Mouse (Mus musculus) regulatory T cell (primary cell): ENCODE results near the gene Rhof.

Experiments
- in situ Hi-C: fragments of 300-600 bp; cut with MboI, MseI; formaldehyde crosslinking; loops from one replicate; pipeline ENCODE4 v1.15.1; 2025; ENCODE audit warnings: high pct_unique_total_duplicates

The Rhof gene

DNA sequence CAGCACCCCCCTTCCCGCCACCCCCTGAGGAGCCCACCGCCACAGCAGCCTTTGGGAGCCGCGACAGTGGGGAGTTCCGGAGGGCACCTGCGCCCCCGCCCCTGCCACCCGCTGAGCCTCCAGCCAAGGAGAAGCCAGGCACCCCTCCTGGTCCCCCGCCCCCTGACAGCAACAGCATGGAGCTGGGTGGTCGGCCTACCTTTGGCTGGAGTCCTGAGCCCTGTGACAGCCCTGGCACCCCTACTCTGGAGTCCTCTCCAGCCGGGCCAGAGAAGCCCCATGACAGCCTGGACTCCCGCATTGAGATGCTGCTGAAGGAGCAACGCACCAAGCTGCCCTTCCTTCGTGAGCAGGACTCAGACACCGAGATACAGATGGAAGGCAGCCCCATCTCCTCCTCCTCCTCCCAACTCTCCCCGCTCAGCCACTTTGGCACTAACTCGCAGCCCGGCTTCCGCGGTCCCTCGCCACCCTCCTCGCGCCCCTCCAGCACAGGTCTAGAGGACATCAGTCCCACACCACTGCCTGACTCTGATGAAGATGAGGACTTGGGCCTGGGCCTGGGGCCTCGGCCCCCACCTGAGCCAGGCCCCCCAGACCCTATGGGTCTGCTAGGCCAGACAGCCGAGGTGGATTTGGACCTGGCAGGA is 15.7 kb upstream of the Rhof start:
- in situ Hi-C loops = no loop called here

DNA sequence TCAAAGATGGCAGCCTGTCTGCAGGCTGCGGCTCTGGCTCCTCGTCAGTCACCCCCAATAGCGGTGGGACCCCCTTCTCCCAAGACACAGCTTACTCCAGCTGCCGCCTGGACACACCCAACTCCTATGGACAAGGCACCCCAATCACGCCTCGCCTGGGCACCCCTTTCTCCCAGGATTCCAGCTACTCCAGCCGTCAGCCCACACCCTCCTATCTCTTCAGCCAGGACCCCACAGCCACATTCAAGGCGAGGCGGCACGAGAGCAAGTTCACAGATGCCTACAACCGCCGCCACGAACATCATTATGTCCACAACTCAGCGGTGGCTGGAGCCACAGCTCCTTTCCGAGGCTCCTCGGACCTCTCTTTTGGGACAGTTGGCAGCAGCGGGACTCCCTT is 15.1 kb upstream of the Rhof start:
- in situ Hi-C loops = no loop called here

DNA sequence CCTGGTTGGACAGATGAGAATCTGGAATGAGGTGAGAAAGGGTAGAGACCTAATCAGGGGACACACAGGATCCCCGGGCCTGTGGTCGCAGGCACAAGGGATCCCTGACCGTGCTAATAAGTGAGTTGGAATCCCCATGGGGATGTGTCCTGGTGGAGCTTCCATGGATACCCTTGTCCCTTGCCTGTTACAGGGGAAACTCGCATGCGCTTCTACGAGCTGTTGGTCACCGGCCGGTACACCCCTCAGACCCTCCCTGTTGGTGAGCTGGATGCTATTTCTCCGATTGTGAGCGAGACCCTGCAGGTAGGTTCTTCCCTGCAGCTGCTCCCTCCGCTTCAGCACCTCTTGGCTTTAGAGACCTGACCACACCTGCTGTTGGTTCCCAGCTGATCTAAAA is 13.9 kb upstream of the Rhof start:
- in situ Hi-C loops = no loop called here

DNA sequence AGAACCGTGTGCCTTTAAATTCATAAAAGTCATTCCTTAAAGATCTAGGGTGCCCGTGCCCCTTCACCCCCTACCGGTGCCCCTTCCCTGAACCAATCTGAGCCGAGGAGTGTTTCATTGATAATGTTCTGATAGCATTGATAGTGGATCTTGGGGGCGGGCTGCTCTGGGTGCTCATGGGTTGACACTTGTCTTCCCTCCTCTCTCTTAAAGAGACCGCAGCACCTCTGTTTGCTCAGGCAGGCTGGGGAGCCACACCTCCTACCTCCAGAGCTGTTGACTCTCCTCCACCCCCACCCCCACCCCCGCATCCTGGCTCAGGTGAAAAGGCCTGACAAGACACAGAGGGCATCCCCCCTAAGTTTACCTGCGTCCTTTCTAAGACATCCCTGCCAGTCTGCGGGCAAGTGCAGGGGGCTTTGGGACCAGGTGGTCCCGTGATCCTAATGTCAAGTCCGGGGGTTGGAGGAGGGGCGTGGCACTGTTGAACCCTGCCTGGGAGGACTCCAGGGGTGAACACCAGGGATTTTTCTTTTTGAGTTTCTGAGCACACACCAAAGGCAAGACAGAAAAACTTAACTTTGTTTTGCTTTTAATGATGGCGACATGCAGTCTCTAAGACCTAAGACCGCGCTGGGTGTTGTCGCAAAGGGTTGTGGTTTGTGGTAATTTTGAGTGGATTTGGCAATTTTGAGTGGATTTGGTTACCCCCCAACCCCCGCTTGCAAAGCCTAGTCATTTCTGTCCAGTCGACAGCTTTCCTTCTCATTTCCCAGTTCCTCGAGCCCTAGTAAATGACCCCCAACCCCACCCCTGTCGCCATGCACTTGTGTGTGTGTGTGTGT is 12.5 kb upstream of the Rhof start:
- in situ Hi-C loops = no loop called here

DNA sequence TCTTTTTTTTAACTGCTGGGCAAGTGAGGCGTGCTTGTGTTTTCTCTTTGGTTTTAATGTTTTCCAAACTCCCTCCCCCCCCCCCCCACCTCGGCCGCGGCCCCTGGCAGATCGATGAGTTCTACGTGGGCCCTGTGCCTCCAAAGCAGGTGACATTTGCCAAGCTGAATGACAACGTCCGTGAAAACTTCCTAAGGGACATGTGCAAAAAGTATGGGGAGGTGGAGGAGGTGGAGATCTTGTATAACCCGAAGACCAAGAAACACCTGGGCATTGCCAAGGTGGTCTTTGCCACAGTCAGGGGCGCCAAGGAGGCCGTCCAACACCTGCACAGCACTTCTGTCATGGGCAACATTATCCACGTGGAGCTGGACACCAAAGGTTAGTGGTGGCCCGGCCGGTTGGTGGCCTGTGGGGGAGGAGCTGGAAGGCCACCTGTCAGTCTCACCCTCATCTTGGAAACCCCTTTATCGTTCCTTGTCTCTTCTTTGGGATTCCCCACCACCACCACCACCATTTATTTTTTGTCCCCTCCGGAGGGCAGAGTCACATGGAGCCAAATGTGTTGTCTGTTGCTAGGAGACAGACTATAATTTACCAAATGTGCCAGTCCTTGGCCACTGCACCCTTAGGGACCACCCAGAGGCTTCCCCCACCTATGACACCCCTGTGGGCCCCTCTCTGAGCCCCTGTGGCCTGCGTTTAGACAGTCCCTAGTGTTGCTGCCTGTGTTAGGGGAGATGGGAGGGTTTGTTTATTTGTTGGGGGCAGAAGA is 11.7 kb upstream of the Rhof start:
- in situ Hi-C loops = no loop called here

DNA sequence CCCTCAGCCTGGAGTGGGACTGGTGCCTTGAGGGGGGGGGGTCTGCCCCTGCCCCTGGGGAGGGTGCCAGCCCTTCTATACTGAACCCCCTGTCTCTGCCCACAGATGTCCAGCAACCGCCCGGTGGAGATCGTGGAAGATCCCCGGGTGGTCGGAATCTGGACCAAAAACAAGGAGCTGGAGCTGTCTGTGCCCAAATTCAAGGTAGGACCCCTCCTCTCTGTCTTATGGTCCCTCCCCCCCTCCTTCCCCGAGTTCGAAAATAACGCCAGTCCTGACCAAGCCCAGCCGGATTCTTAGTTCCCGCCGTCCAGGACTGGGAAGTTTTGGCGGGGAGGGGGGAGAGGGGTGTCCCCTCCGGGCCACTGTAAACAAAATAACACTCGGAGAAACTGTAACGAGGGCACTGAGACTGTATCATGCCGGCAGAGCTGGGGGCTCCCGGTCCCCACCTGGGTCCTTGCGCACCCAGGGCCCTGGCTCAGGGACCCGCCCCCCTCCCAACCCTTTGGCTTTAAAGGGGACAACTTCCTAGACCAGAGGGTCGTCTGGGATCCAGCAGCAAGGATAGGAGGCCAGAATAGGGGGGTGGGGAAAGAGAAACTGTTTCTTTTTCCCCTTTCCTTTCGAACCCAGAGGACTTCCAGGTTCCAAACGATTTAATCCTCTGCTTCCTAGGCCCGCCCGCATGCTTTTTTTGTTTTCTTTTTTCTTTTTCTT is 10.9 kb upstream of the Rhof start:
- in situ Hi-C loops = no loop called here

DNA sequence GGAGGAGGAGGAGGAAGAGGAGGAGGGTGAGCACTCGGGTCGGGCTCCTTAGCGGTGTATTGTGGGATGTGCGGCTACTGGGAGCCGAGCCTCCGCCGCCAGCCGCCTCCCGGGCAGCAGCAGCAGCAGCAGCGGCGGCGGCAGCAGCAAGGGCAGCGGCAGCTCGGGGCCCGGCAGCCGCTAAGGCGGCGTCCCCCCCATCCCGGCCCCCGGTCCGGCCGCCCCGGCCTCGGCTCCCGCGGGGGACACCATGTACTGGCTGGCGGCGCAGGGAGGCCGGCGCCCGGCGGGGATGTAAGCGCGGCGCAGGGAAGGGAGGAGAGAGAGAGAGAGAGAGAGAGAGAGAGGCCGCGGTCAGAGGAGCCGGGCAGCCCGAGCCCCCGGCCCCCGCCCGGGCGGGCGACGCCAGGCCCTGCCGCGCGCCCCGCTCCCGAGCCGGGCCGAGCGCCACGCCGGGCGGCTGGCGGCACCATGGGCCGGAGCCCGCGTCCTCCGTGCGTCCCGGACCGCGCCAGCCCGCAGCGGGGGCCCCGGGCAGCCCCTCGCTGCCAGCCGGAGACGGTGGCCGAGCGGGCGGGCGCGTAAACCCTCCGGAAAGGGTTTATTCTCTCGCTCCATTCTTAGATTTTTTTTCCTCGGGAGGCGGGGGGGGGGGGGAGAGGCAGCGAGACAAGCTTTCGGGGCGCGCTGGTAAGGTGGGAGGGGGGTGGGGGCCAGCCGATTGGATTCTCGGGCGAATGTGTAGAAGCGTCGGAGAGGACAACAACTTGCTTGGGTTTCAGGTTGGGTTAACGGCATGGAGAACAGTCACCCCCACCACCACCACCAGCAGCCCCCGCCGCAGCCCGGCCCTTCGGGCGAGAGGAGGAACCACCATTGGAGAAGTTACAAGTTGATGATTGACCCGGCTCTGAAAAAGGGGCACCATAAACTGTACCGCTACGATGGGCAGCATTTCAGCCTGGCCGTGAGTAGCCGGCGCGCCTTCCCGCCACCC is 10.0 kb upstream of the Rhof start, which contains the start of gene Setd1b:
Setd1b (plus strand) TSS at position 33 of the 997 bp plus-strand sequence.
- in situ Hi-C loops = no loop called here

DNA sequence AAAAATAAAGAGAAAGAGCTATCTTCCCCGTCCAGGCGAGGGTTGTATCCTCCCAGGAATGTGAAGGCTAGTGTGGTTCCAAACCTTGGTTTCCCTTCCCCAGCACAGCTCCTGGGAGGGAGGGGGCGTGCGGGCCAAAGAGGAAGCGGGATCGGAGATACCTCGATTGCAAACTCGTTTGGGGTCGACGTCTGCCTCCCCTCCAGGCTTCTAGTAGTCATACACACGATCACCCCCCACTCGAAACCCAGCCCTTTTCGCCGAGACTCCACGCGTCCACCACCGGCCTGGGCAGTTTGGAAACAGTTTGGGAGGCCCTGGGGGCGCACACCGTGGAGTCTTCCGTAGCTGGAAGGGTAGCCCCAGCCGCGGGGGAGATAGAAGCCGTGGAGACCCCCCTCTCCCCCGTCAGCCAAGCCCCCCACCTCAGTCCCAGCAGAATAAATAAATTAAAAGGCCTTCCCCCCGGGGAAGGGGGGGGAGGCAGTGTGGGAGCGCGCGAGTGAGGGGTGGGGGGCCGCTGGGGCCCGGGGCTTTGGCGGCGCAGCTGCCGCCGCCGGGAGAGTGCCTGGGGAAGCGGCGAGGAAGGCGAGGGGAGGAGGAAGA is 9.2 kb upstream of the Rhof start:
- in situ Hi-C loops = no loop called here

DNA sequence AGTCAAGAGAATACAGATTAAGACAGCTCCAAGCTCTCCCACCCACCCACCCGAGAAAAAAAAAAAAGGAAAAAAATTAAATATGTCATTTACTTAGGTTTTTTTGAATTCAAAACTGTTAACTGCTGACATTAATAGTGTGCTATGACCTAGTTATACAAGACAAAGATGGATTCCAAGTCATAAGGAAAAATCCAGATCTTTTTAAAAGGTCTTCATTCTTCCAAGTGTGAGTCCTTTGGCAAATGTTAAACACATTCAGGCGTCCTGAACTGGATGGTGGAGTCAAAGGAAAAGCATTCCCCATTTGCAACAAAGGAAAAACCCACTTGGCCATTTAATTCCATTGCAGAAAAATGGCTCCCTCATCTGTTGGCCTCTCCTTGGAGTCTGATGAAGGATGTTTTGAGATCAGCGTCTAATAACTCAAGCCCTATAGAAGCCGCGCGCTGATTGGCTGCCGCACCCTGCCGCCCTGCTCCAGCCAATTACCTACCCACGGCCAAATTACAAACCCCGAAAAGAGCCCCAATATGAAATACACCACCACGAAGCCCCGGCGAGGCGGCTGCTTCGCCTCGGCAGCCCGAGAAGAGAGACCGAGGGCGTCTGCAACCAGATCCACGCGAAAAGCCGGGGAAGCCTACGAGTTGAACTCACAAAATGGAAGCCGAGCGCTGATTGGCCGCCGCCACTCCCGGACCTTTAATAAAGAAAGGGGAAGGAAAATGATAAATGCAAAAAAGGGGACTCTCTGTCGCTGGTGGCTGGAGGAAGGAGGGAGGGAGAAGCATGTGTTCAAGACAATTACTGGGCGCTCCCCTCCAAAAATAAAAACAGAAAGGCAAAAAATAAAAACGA is 8.4 kb upstream of the Rhof start:
- in situ Hi-C loops = no loop called here

DNA sequence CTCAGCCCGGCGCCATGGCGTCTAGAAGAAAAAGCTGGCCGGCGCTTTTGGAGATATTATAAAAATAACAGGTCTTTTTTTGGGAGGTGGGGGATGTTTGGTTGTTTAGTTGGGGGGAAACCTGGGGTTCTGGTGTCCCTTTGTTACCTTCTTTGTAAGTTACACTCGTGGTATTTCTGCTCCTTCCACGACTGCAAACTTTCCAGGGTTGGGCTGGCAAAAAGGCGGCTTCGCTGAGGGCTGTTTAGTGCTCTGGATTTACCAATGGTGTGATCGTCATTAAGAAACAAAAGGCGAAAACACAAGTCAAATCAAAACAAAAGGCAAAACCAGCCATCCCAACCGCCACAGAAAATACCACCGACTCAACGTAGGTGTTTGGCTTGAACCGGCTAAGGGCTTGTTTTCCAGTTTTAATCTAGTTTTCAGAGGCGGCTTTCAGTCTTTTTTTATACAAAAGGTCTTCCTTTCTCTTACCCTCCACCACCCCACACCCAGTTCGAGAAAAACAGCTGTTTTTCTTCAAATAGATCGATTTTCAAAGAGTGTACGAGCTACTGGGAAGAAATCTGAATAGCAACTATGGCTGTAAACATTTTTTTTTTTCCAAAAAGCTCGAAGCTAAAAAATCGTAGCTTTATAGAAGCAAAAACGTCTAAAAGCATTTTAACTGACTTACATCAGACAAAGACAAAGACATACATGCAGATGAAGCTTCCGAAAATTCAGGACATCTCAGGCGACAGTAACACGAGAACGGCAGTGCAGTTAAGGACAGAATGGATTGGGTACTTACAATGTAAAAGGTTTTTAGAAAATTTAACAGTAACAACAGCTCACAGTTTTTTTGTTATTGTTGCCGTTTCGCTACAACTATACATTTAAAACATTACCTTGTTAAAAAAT is 7.5 kb upstream of the Rhof start:
- in situ Hi-C loops = loop anchor here (10.0 kb wide), 1 partner anchor 975 kb away; the partner anchor contains the start of genes Arl6ip4 and Ogfod2

DNA sequence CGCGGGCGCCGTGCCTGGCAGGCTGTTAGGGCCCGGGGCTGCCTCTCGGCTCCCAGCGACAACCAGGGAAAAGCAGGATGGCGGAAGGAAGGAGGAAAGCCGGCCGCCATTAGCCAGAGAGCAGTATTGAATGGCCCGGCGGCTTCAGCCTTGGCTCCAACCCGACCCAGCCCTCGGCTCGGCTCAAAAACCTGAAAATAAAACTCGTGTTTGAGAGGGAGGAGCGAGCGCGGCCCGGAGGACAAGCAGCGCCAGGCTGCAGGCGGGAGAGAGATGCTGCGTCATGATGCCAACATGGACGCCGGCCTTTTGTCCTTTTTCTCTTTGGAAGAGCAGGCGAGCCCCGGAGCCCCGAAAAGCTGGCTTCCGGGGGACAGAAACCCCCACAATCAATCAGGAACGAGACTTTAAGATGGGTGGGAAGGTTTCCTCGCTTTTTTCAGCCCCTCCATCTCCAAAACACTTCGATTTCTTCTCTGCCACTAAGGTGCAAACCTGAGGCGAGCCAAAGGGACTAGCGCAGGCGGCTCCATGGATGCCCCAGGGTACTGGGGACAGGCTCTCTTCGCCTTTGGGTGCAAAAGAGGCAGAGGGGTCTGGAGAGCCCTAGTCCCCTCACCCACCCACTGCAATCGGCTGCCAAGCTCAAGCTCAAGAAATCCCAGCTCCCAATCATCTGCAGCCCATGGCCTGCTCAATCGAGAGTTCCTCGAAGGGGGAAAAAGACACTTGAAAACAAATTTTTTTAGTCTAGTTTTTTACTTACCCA is 6.6 kb upstream of the Rhof start:
- in situ Hi-C loops = loop anchor here (10.0 kb wide), 1 partner anchor 976 kb away; the partner anchor contains the start of genes Arl6ip4 and Ogfod2

DNA sequence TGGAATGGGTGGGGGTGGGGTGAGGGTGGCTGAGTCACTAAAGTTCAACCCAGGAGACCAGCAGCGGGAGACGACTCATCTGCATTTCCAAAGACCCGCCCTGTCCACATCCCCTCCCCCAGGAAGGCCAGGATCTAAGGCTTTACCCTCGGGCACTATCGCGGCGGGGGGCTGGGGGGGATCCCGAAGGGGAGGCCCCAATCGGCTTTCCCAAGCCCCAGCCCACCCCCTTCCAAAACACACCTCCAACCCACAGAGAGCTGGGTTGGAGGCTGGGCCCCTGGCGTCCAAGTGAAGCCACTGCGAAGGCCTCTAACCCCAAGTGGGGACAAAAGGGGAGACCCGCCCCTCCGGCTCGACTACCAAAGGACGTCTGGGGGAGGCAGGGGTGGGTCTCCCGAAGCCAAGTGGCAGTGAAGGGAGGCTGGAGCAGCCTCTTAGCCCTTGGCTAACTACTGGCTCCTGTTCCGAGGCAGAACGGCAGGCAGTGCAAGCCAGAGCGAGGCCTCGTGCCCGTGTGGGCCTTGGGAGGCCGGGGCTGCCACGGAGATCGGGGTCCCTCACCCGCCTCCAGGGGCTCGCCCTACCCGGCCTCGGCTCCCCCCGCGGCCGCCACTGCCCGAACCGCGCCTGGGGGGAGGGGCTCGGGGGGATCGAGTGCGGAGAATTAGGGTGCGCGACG is 5.9 kb upstream of the Rhof start:
- in situ Hi-C loops = loop anchor here (10.0 kb wide), 1 partner anchor 976 kb away; the partner anchor contains the start of genes Arl6ip4 and Ogfod2

DNA sequence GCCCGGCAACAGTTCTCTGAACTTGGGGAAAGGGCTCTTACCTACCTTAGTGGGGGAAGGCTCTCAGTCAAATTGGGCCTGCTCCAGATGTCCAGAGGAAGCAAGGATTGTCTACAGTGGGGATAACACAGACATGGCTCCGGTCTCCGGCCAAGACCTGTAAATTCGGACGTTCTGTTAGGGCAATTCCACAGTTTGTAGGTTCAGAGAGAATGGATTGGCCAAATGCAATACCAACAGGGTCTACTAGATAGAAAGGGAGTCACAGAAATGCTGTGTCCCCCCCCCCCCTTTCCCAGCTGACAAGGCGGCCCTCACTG is 5.4 kb upstream of the Rhof start:
- in situ Hi-C loops = loop anchor here (10.0 kb wide), 1 partner anchor 977 kb away; the partner anchor contains the start of genes Arl6ip4 and Ogfod2

DNA sequence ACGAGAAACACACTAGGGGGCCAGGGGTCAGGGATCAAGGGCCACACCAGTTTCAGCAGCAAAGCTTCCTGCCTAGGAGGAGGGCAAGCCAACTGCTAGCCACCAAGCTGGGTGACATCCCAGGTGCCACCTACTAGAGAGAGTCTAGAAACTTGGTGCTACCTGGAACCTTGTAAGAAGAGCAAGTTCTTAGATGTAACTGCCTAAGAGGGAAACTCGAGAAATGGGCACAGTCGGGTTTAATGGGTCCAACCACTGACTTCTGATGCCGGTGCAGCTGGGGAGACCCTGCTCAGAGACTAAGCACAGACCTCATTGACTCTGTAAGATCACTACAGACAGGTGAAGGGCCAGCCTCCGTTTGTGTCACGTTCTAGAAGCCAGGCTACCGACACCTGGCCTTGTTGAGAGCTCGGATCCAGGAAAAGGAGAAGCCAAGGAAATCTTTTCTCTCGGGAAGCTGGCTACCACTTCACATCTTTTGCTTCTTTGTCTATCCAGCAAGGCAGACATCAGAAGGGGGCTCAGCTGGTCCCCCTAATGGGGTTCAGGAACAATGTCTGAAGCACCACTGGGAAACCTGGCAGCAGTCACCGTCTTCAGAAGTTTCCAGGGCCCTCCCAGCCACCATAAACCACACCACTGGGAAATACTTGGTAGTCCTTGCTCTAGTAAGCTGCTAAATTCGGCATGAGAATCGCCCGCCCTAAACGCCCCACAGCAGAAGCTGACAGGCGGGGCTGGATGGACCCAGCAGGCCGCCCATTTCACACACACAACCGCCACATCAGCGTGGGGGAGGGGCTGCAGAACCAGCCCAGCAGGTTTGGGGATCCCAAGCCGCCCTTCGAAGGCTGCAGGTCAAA is 4.8 kb upstream of the Rhof start:
- in situ Hi-C loops = loop anchor here (10.0 kb wide), 1 partner anchor 978 kb away; the partner anchor contains the start of genes Arl6ip4 and Ogfod2

DNA sequence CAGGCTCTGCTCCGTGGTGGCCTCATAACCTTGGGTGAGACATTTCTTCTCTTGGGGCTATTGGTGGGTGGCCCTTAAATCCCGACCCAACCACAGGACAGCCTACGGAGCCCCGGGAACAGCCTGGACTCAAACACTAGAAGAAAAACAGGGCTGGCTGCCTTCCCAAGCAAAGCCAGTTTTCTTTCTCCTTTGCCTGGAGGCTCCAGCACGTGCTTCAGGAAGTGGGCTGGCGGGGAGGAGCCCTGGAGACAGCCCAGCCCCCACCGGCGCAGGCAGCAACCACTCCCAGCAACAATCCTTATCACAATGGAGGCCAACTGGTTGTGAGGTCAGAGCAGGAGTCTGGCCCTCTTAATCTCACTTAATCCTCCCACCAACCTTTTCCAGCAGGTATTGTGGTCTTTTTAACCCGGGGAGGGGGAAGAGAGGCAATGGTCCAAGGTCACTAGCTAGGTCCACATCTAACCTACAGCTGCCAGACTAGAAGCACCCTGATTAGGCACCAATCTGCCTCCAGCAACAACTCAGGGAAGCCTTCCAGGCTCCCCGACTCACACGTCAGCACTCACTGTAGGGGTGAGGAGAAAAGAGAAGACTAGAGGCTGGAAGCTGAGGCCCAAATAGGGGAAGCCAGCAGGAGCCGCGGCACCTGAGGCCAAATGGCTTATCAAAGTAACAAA is 4.0 kb upstream of the Rhof start:
- in situ Hi-C loops = loop anchor here (10.0 kb wide), 1 partner anchor 978 kb away; the partner anchor contains the start of genes Arl6ip4 and Ogfod2
